Mouse (Mus musculus) retina, postnatal 1 day (tissue): ENCODE measurements around the gene Vmn1r45.
"Not testable (repeated sequence)": the region's sequence is repeated elsewhere in the genome, so short reads cannot be mapped to it uniquely, and the experiment has no call there.

Experiments used
- DNase-seq: peaks from one replicate; pipeline ENCODE4 v3.0.0-alpha.2; 2012

The Vmn1r45 gene

GRCm38 (mm10) chr6:89940498-89940897 is at the start of gene Vmn1r45:
Vmn1r45 (minus strand) TSS chr6:89940598.
- not testable (repeated sequence) for DNase-seq

- no peak for DNase-seq
These were observed 45.6 kb upstream of the Vmn1r45 start for GRCm38 (mm10) chr6:89985989-89986388.

- no peak for DNase-seq
These were observed 28.6 kb upstream of the Vmn1r45 start, which contains the start of gene Vmn1r46 for GRCm38 (mm10) chr6:89969013-89969412. Vmn1r46 (plus strand) TSS chr6:89969313.

- DNase-seq = no peak
These were observed 25.9 kb upstream of the Vmn1r45 start for GRCm38 (mm10) chr6:89966341-89966740.

- no peak for DNase-seq
These were observed 13.2 kb upstream of the Vmn1r45 start for GRCm38 (mm10) chr6:89953556-89953955.

- no peak for DNase-seq
These were observed 528 bp upstream of the Vmn1r45 start for GRCm38 (mm10) chr6:89940926-89941325.

GRCm38 (mm10) chr6:89883812-89884211 is 56.6 kb downstream of the Vmn1r45 start:
- no peak for DNase-seq

GRCm38 (mm10) chr6:89883360-89883759 is 57.0 kb downstream of the Vmn1r45 start, which contains the start of gene Vmn1r44:
Vmn1r44 (plus strand) TSS chr6:89883660.
- no peak for DNase-seq
